Mouse (Mus musculus) embryonic facial prominence, embryonic 14.5 days (tissue): ENCODE measurements around the gene Atp6v0e. TPM values are rescaled to one million over a fixed set of nuclear protein-coding genes. Genes with fewer than 3 reads are reported as not detected.
A peak's percentile ranks its signal among the peaks of the same experiment; 100 is the strongest.

ENCODE experiments used
- ATAC-seq: fragments of 200-750 bp; cut with Nextera tagmentation; 2 replicates; pipeline ENCODE4 v1.8.0; 2017; ENCODE audit warnings: low read depth, moderate number of reproducible peaks, moderate TSS enrichment
- DNase-seq: peaks from one replicate; pipeline ENCODE4 v3.0.0-alpha.2; 2015; ENCODE audit warnings: low spot score
- H3K27ac ChIP-seq: fragments of 300-500 bp; sonication (generic); replicated peaks from 2 replicates; pipeline ENCODE4 v1.5.1; 2014; ENCODE audit warnings: low read depth, mild to moderate bottlenecking, low read length, moderate library complexity
- H3K27me3 ChIP-seq: fragments of 300-500 bp; sonication (generic); replicated peaks from 2 replicates; pipeline ENCODE4 v1.6.1; 2014; ENCODE audit warnings: low read length; ENCODE audit not compliant: control insufficient read depth, insufficient read depth
- H3K36me3 ChIP-seq: fragments of 300-500 bp; sonication (generic); 2 replicates; pipeline ENCODE4 v1.6.1; 2014; ENCODE audit warnings: low read length, mixed read lengths; ENCODE audit not compliant: control insufficient read depth, insufficient read depth
- H3K4me1 ChIP-seq: fragments of 300-500 bp; sonication (generic); 2 replicates; pipeline ENCODE4 v1.6.1; 2014; ENCODE audit warnings: antibody characterized with exemption, low read length; ENCODE audit not compliant: control insufficient read depth, insufficient read depth
- H3K4me2 ChIP-seq: fragments of 300-500 bp; sonication (generic); 2 replicates; pipeline ENCODE4 v1.6.1; 2014; ENCODE audit warnings: low read depth, mild to moderate bottlenecking, low read length, moderate library complexity, mixed read lengths
- H3K4me3 ChIP-seq: fragments of 300-500 bp; sonication (generic); 2 replicates; pipeline ENCODE4 v1.5.1; 2014; ENCODE audit warnings: low read depth, mild to moderate bottlenecking, low read length
- H3K9ac ChIP-seq: fragments of 300-500 bp; sonication (generic); 2 replicates; pipeline ENCODE4 v1.6.1; 2014; ENCODE audit warnings: low read depth, mild to moderate bottlenecking, low read length, moderate library complexity, mixed read lengths
- H3K9me3 ChIP-seq: fragments of 300-500 bp; sonication (generic); 2 replicates; pipeline ENCODE4 v1.6.1; 2016; ENCODE audit warnings: low read length; ENCODE audit not compliant: control insufficient read depth
- WGBS: fragments of 180-500 bp; shearing (Covaris S2); extraction: QIAGEN DNeasy Blood & Tissue Kit; methylation state at CpG from one replicate; pipeline ENCODE4 v1.1.7; 2014; 5-methylcytosine and 5-hydroxymethylcytosine counted together
- polyA plus RNA-seq: library from polyadenylated mRNA; unstranded; fragments of >200 nt; fragmentation: Nextera tagmentation; extraction: Ambion mirVana; gene quantifications from 2 replicates; pipeline ENCODE4 v1.2.1, GENCODE M21; 2014

Gene Atp6v0e
- polyA plus RNA-seq, 1 experiment from 2014 or later = 261 TPM

- ATAC-seq = no peak
- no peak overlapping the region for H3K9ac ChIP-seq
- H3K4me3 ChIP-seq = no peak overlapping the region
- peaks cover 80% of the 10 kb centered on the region for H3K36me3 ChIP-seq
- H3K4me1 ChIP-seq = no peaks in the 10 kb centered on the region
- no peaks in the 10 kb centered on the region for H3K9me3 ChIP-seq
- WGBS = 96% methylated on average over 6 of the region's 7 CpGs
- no peaks in the 10 kb centered on the region for H3K27me3 ChIP-seq
- no peak overlapping the region for H3K27ac ChIP-seq
- no peak overlapping the region for H3K4me2 ChIP-seq
- no peak for DNase-seq
Measured at GRCm38 (mm10) chr17:26634539-26634938, 28.5 kb upstream of the Atp6v0e start.

GRCm38 (mm10) chr17:26635951-26636350 is 27.1 kb upstream of the Atp6v0e start:
- DNase-seq = no peak
- Histone ChIP-seq H3K4me1 (no peaks in the 10 kb centered on the region), H3K27me3 (no peaks in the 10 kb centered on the region), H3K4me3 (no peak overlapping the region), H3K4me2 (no peak overlapping the region), H3K9ac (no peak overlapping the region), H3K36me3 (peaks cover 78% of the 10 kb centered on the region), H3K9me3 (no peaks in the 10 kb centered on the region), H3K27ac (no peak overlapping the region)
- WGBS = 75% methylated on average over 7 of the region's 7 CpGs
- no peak for ATAC-seq

DNA sequence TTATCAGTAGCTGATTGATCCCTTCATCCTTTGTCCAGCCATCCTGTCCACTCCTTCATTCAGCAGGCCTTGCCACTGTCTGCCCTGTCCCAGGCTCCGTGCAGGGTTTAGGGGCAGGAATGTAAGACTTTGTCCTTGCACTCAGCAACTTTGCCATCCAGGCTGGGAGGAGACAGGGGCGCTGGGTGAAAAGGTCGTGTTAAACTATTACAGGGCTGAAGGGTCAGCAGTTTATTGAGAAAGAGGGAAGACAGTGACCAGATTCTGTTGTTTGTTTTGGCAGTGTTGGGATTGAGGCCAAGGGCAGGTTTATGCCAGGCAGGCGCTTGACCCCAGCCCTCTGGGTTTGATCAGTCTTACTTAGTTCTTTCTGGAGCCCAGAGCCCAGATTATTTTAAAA is 25.2 kb upstream of the Atp6v0e start:
- DNase-seq (no peak), ATAC-seq (no peak)
- no peaks in the 10 kb centered on the region for H3K4me1 ChIP-seq
- H3K27ac ChIP-seq = no peak overlapping the region
- H3K27me3 ChIP-seq = no peaks in the 10 kb centered on the region
- no peak overlapping the region for H3K4me2 ChIP-seq
- H3K9me3 ChIP-seq = no peaks in the 10 kb centered on the region
- no peak overlapping the region for H3K4me3 ChIP-seq
- H3K36me3 ChIP-seq = peaks cover 81% of the 10 kb centered on the region
- H3K9ac ChIP-seq = no peak overlapping the region
- 73% methylated on average over 4 of the region's 4 CpGs for WGBS

DNA sequence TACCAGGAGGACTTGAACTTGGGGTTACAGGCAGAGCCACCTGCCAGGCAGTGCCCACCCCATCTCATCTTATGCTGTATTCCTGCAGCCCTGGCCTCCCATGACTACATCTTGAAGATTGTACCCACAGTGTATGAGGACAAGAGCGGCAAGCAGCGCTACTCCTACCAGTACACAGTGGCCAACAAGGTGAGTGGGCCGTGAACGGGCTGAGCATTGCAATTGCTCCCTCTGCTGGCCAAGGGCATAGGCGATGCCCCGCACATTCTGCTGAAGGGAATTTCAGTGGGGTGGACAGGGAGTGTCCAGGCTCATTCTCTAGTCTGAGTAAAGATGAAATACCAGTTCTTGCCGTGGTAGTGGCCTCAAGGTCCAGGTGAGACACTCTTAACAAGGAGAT is 24.4 kb upstream of the Atp6v0e start:
- H3K27me3 ChIP-seq = no peaks in the 10 kb centered on the region
- H3K36me3 ChIP-seq = peaks cover 88% of the 10 kb centered on the region
- no peak overlapping the region for H3K27ac ChIP-seq
- WGBS = 36% methylated on average over 7 of the region's 7 CpGs
- ATAC-seq (peak; percentile 81), DNase-seq (peak; percentile 79)
- no peak overlapping the region for H3K4me2 ChIP-seq
- H3K4me1 ChIP-seq = no peaks in the 10 kb centered on the region
- no peak overlapping the region for H3K9ac ChIP-seq
- H3K4me3 ChIP-seq = no peak overlapping the region
- no peaks in the 10 kb centered on the region for H3K9me3 ChIP-seq

GRCm38 (mm10) chr17:26639791-26640190 is 23.2 kb upstream of the Atp6v0e start:
- Histone ChIP-seq H3K4me1 (no peaks in the 10 kb centered on the region), H3K36me3 (peaks cover 88% of the 10 kb centered on the region), H3K9me3 (no peaks in the 10 kb centered on the region), H3K9ac (no peak overlapping the region), H3K4me3 (no peak overlapping the region), H3K27ac (no peak overlapping the region), H3K27me3 (no peaks in the 10 kb centered on the region), H3K4me2 (no peak overlapping the region)
- no peak for DNase-seq
- 83% methylated on average over 2 of the region's 2 CpGs for WGBS
- no peak for ATAC-seq

GRCm38 (mm10) chr17:26640286-26640740 is 22.7 kb upstream of the Atp6v0e start:
- Histone ChIP-seq H3K36me3 (peaks cover 88% of the 10 kb centered on the region), H3K9me3 (no peaks in the 10 kb centered on the region)
- ATAC-seq = no peak

DNA sequence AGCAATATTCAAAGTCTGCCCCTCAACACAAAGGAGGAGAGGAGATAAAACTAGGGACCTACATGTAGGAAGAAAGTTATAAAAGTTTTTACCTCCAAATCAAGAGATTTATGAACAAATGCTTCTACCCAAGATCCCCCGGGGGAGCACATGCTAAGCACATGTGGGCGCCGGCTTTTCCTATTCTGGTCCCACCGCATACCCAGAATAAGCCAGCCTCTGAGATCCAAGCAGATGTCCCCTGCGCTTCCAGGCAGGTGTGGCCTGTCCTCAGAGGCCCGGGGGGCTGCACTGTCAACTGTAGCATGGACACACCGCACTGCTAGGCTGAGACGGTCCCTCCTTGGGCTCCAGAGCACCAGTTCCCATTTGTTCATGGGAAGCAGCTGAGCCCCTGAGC is 19.6 kb upstream of the Atp6v0e start:
- 88% methylated on average over 8 of the region's 8 CpGs for WGBS
- H3K4me2 ChIP-seq = no peak overlapping the region
- ATAC-seq = no peak

More at GRCm38 (mm10) chr17:26640286-26640740, 22.7 kb upstream of the Atp6v0e start:
- H3K4me2 ChIP-seq = no peak overlapping the region
- no peaks in the 10 kb centered on the region for H3K27me3 ChIP-seq
- WGBS = 96% methylated on average over 3 of the region's 3 CpGs
- H3K9ac ChIP-seq = no peak overlapping the region
- H3K4me3 ChIP-seq = no peak overlapping the region
- DNase-seq = no peak
- H3K27ac ChIP-seq = no peak overlapping the region
- H3K4me1 ChIP-seq = no peaks in the 10 kb centered on the region

GRCm38 (mm10) chr17:26643993-26644392 is 19.0 kb upstream of the Atp6v0e start:
- H3K36me3 ChIP-seq = peaks cover 93% of the 10 kb centered on the region
- no peaks in the 10 kb centered on the region for H3K27me3 ChIP-seq
- no peaks in the 10 kb centered on the region for H3K9me3 ChIP-seq
- no peak overlapping the region for H3K4me3 ChIP-seq
- ATAC-seq (no peak), DNase-seq (no peak)
- H3K9ac ChIP-seq = no peak overlapping the region
- H3K27ac ChIP-seq = no peak overlapping the region; the same call in 1 of the 2 replicates
- WGBS = 89% methylated on average over 2 of the region's 2 CpGs
- no peak overlapping the region for H3K4me2 ChIP-seq
- no peaks in the 10 kb centered on the region for H3K4me1 ChIP-seq

More for the DNA sequence above, 19.6 kb upstream of the Atp6v0e start:
- Histone ChIP-seq H3K27me3 (no peaks in the 10 kb centered on the region), H3K27ac (no peak overlapping the region), H3K9ac (no peak overlapping the region), H3K4me3 (no peak overlapping the region), H3K4me1 (no peaks in the 10 kb centered on the region), H3K36me3 (peaks cover 95% of the 10 kb centered on the region), H3K9me3 (no peaks in the 10 kb centered on the region)
- no peak for DNase-seq
